Mouse (Mus musculus) leukemia stem cell, adult 10-12 weeks (primary cell): ENCODE data around the gene Ccdc54. TPM values are rescaled to one million over a fixed set of nuclear protein-coding genes. Genes with fewer than 3 reads are reported as not detected.

Source experiments
- polyA plus RNA-seq: library from polyadenylated mRNA; stranded (reverse); fragments of >175 nt; gene quantifications from 2 replicates; pipeline ENCODE4 v1.2.3, GENCODE M21; 2012; ENCODE audit warnings: low replicate concordance

The Ccdc54 gene
- not detected in 2 replicates for polyA plus RNA-seq

DNA sequence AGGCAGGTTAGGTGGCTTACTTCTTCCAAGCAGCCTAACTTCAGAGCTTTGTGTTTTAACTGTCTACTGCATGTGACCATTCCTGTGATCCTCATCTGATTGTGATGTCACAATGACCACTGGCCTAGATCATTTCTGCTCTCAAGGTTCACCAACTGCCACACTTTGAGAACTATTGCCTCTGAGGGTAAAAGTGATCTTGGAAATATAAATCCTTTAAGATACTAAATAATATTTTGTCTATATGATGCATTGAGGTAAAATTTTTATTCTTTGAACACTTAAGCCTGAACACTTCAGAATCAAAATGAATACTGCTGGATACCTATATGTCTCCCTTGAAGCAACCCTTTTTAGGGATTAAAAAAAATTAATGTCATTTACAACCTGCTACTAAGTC lies at the start of gene Ccdc54:
Gene Ccdc54, minus strand, starts transcription at position 101 of the 400 bp plus-strand sequence.

Other genes with a start within 250 kb of the Ccdc54 start
- gene Bbx, start 158.8 kb downstream of the Ccdc54 start, polyA plus RNA-seq, result 0.27 and 0.84 TPM in 2 replicates